Mouse (Mus musculus) R1 (cell line): ENCODE measurements around the gene Tomt.

Source experiments
- DNase-seq: peaks from one replicate; pipeline ENCODE4 v3.0.0-alpha.2; 2018; ENCODE audit warnings: low read depth, low spot score

The Tomt gene

DNA sequence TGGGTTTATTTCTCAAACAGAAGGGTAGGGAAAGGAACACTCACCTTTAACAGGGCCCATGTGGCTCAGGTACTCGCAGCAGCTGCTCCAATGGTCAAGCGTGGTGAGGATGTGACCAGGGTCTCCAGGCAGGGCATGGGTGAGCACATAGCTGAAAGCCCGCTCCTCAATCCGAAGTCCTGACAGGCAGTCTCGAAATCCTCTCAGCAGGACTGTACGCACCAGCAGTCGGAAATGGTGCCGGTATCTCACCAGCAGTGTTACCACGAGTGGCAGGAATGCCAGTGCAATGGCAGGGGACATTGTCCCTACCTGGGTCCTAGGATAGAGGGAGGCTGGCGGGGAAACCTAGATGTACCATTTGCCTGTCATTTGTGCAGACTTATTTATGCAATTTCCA lies 4.2 kb downstream of the Tomt start:
- DNase-seq = no peak

DNA sequence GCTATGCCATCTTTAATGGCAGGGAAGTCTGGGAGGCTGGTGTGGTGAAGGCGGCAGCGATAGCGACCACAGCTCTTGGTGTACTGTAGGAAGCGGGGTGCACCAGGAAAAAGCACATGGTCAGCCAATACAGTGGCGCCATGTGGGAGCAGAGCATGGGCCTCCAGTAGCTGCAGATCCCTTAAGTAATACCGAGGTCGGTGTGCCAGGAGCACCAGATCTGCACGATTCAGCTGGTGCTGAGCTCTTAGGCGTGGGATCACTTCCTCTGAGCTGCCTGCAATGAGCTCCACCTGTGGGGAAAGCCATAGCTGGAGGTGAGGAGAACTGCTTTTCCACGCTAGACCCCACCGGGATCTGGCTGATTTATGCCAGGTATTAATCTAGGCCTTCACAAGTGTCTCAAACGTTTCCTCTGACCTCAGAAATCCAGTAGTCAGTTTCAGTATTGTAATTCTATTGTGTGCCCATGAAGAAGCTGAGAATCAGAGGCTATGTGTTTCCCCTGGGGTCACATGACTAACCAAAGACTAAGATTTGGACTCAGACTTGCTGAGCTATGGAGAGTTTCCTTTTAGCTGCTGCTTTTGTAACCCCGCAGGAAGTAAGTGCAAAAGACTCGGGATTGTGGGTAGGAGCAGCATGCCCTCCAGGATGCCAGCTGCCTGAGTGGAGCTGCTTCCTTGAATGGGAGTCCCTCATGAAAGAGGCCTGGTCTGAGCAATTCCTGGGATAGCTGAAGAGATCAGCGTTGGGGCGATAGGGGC lies 5.6 kb downstream of the Tomt start:
- DNase-seq = no peak

GRCm38 (mm10) chr7:101896104-101897066 lies 9.8 kb downstream of the Tomt start:
- DNase-seq = peak; percentile 100

- peak; percentile 27 for DNase-seq
Measured at GRCm38 (mm10) chr7:101895695-101896094, 10.5 kb downstream of the Tomt start.

DNA sequence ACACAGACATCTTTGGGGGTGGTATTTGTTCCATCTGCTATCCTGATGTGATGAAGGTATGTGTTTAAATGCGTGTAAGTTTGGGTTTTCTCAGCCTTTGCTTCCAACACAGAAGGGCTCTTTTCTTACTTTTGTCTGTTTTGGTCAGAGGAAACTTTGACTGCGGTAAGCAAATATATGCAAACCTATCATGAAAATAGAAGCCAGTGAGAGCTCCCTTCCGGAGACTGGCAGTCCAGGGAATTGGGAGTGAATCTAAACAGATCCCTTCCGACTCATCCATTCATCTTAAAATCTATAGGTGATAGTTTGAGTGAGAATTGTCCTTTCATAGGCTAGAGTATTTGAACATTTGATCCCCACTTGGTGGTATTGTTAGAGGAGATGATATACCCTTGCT lies 17.7 kb downstream of the Tomt start:
- no peak for DNase-seq

DNA sequence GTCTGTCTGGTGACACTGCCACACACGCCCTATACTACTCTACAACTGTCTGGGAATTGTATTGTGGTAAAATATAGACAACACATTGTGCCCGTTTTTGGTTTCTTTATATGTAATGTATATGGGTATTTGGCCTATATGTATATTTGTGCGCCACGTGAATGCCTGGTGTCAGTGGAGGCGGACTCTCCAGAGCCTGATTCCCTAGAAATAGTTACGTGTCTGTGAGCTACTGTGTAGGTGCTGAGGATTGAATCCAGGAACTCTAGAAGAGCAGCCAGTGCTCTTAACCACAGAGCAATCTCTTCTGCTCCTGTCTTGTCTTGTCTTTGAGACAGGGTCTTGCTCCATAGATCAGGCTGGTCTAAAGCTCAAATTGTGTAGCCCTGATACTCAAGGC lies 19.9 kb downstream of the Tomt start:
- DNase-seq = no peak

DNA sequence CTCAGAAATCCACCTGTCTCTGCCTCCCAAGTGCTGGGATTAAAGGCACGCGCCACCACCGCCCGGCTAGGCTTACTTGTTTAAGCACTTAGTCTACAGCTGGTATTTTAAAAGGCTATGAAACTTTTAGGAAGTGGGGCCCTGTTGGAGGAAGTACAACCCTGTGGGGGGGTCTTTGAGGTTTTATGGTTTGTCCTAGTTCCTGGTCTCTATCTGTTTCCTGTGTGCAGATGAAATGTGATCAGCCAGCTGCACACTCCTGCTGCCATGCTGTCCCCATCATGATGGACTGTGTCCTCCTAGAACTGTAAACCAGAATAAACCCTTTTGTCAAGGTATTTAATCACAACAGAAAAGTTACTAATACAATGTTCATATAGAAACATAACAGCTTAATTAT lies 22.0 kb downstream of the Tomt start:
- no peak for DNase-seq

GRCm38 (mm10) chr7:101882413-101883154 lies 23.6 kb downstream of the Tomt start:
- no peak for DNase-seq

GRCm38 (mm10) chr7:101880855-101881254 lies 25.3 kb downstream of the Tomt start:
- no peak for DNase-seq

DNA sequence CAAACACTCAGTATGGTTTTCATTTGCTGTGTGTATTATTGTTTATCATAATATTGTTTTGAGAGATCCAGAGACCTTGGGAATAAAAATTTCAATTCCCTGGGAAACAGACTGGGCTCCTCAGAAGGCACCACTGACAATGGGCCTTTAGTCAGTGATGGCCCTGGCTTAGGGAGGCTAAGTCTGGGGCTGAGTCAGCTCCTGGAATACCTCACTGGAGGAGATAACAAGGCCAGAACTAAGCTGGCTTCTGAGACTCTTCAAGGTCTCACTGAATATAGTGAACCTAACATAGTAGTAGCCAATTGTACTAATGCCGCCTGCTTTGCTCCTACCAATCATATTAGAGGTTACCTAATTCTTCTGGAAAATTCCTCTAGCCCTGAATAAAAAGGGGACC lies 30.2 kb downstream of the Tomt start:
- no peak for DNase-seq

GRCm38 (mm10) chr7:101871296-101871695 lies 34.9 kb downstream of the Tomt start:
- no peak for DNase-seq

- no peak for DNase-seq
Measured at GRCm38 (mm10) chr7:101870629-101871028, 35.5 kb downstream of the Tomt start, which contains the start of gene Folr1. Gene Folr1, minus strand, starts transcription at chr7:101870788.

- DNase-seq = peak; percentile 95
Measured at GRCm38 (mm10) chr7:101869163-101869500, 37.0 kb downstream of the Tomt start.

- DNase-seq = peak; percentile 87
Measured at GRCm38 (mm10) chr7:101868241-101869162, 37.7 kb downstream of the Tomt start.

DNA sequence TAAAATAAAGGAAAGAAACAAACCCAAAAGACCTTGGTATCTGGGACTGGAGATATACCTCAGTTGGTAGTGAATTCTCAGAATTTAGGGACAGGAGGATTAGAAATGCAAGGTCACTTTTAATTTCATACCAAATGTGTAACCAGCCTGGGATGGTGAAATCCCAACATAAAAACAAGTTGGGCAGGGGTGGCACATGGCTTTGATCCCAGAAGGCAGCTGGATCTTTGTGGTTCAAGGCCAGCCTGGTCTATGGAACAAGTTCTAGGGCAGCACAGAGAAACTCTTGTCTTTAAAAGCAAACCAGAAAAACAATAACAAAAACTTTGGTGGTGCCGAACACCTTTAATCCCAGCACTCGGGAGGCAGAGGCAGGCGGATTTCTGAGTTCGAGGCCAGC lies 38.7 kb downstream of the Tomt start:
- no peak for DNase-seq

- peak; percentile 97 for DNase-seq
Measured at GRCm38 (mm10) chr7:101866491-101867265, 39.5 kb downstream of the Tomt start.

- no peak for DNase-seq
Measured at GRCm38 (mm10) chr7:101863415-101863814, 42.7 kb downstream of the Tomt start, which contains the start of gene Anapc15. Gene Anapc15, plus strand, starts transcription at chr7:101863715.

- DNase-seq = peak; percentile 70
Measured at GRCm38 (mm10) chr7:101862291-101862690, 43.9 kb downstream of the Tomt start.

DNA sequence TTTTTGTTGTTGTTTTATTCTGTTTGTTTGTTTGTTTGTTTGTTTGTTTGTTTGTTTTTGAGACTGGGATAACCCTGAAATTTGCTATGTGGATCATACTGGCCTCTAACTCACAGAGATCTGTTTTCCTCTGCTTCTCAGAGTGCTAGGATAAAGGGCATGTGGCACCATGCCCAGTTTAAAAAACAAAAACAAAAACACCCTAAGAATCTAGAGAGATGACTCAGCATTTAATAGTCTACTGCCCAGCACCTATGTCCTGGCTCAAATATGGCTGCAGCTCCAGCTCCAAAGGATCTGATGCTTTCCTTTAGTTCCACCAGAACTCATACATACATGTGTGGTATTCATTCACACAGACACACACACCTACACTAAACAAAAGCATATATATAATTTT lies 45.2 kb downstream of the Tomt start:
- no peak for DNase-seq

- DNase-seq = no peak
Measured at GRCm38 (mm10) chr7:101858362-101858761, 47.8 kb downstream of the Tomt start.
